Mouse (Mus musculus) erythroblast, embryonic 14.5 days (primary cell): Measurements from ENCODE around the gene Tmem108. TPM values are rescaled to one million over a fixed set of nuclear protein-coding genes. Genes with fewer than 3 reads are reported as not detected.

Experiments
- H3K27me3 ChIP-seq: 2 replicates; pipeline ENCODE4 v1.6.1; 2012; ENCODE audit warnings: inconsistent platforms; ENCODE audit not compliant: control insufficient read depth
- H3K36me3 ChIP-seq: 2 replicates; pipeline ENCODE4 v1.6.1; 2012; ENCODE audit warnings: mild to moderate bottlenecking, inconsistent platforms; ENCODE audit not compliant: control insufficient read depth
- H3K4me1 ChIP-seq: 2 replicates; pipeline ENCODE4 v1.6.1; 2012; ENCODE audit warnings: inconsistent platforms; ENCODE audit not compliant: control insufficient read depth
- H3K4me3 ChIP-seq: replicated peaks from 2 replicates; pipeline ENCODE3; 2012; ENCODE audit warnings: moderate library complexity, mild to moderate bottlenecking, inconsistent platforms
- H3K9me3 ChIP-seq: 2 replicates; pipeline ENCODE4 v1.6.1; 2012; ENCODE audit warnings: low read length, inconsistent platforms, mixed read lengths; ENCODE audit not compliant: control insufficient read depth
- GATA1 ChIP-seq: IDR thresholded peaks from 2 replicates; pipeline ENCODE4 v1.6.1; 2012; ENCODE audit warnings: low read length, inconsistent platforms, mixed read lengths
- TAL1 ChIP-seq: IDR thresholded peaks from 3 replicates; pipeline ENCODE4 v1.6.1; 2012; ENCODE audit warnings: low read length, inconsistent platforms, mixed read lengths
- polyA plus RNA-seq: library from polyadenylated mRNA; stranded (reverse); fragments of >175 nt; gene quantifications from 2 replicates; pipeline ENCODE4 v1.2.3, GENCODE M21; 2012

Gene Tmem108
- polyA plus RNA-seq, 1 experiment = not detected

DNA sequence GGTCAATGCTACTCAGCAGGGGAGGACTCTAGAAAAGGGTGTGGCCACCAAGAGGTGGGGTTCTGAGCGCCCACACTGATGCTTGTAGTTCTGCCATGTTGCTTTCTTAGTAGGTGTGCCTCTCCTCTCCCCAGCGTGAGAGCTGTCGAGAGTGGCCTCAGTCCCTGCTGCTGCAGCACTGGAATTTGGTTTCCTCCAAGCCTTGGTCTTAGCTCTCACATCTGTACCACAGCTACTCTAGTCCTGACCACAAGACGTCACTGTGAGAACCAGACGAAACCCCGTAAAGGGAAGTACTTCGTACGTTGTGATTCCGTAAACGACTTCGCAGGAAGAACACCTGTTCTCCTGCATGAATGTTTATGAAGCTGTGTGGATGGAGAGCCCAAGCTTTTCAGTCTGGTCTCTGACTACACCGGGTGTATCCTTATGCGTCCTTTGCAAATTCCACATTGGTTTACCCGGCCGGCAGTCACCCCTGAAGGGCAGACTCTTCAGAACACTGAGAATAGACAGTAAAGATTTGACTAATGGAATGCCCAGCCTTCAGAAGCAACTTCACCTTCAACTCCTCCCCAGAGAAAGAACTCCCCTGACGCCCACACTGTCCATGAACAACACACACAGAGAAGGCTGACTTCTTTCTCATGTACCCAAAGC lies 53.0 kb downstream of the Tmem108 start:
- Histone ChIP-seq H3K4me3 (no peak overlapping the region), H3K4me1 (no peaks in the 10 kb centered on the region), H3K27me3 (no peaks in the 10 kb centered on the region), H3K9me3 (peaks cover 3% of the 10 kb centered on the region; the same call in 1 of the 2 replicates), H3K36me3 (no peaks in the 10 kb centered on the region)
- TF ChIP-seq TAL1 (no peak), GATA1 (no peak)

DNA sequence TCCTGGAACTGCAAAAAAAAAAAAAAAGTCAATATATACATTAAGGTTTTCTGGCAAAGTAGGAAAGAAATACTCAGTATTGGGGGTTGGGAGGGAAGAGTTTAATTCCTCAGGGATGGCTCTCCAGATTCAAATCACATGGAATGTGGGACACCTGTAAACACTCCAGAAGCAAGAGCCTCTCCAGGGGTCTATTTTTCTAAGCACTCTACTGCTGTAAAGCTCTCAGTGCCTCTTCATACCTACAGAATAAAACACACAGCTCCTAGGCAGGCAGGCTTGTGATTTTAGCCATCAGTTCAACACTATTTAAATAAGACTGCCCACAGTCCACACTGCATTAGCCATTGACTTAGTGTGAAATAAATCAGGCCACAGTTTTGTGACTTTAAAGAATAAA lies 53.8 kb downstream of the Tmem108 start:
- TF ChIP-seq TAL1 (no peak), GATA1 (no peak)
- H3K4me3 ChIP-seq = no peak overlapping the region
- H3K36me3 ChIP-seq = no peaks in the 10 kb centered on the region
- no peaks in the 10 kb centered on the region for H3K27me3 ChIP-seq
- peaks cover 3% of the 10 kb centered on the region; the same call in 1 of the 2 replicates for H3K9me3 ChIP-seq
- H3K4me1 ChIP-seq = no peaks in the 10 kb centered on the region

DNA sequence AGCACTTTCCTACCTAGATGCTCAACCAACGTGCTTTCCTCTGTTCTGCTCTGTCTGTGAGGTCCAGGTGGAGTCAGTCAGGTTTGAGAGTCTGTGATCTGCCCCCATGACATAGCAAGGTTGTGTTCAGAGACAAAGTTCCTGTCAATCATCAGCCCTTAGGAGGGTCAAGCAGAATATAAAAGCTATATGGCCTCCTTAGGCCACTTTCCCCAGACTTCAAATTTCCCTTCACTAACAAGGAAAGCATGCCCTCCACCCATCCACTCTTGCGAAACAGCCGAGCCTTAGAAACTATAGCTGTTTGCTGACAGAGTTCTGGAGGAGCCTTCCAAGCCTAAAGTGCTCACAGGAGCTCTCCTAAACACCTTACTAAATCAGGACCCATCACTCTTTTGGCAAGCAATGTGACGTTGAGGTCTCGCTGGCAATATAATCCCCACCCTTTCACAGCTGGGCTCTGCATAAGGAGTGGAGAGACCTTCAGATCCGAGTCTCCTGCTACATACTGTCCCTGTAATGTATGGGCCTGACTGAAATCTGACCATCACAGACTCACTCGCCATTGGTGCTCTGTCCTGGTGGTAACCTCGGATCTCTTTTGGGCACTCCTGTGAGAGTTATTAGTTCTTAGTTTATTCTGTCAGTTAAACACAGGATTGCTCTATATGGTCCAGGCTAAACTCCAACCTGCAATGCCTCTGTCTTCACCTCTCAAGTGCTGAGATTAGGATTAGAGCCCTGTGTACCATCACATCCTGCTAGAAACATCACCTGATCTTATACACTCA lies 54.4 kb downstream of the Tmem108 start:
- Histone ChIP-seq H3K9me3 (peaks cover 3% of the 10 kb centered on the region; the same call in 1 of the 2 replicates), H3K36me3 (no peaks in the 10 kb centered on the region), H3K4me3 (no peak overlapping the region), H3K27me3 (no peaks in the 10 kb centered on the region), H3K4me1 (no peaks in the 10 kb centered on the region)
- no peak for TF ChIP-seq TAL1
- no peak for TF ChIP-seq GATA1

DNA sequence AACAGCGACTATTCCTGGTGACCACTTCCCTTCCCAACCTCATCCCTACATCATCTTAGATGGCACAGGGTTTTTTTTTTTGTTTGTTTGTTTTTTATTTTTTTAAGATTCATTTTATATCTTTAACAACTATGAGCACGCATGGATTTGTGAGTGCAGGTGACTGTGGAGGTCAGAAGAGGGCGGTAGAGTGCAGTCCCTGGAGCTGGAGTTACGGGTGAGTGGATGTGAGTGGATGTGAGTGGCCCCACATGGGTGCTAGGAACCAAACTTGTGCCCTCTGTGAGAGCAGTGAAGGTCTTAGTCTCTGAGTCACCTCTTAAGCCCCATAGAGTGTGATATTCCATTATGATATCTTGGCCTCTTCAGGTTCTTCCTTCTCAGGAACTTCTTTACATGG lies 55.9 kb downstream of the Tmem108 start:
- H3K9me3 ChIP-seq = peaks cover 3% of the 10 kb centered on the region; the same call in 1 of the 2 replicates
- H3K36me3 ChIP-seq = no peaks in the 10 kb centered on the region
- H3K4me1 ChIP-seq = no peaks in the 10 kb centered on the region
- no peak overlapping the region for H3K4me3 ChIP-seq
- no peaks in the 10 kb centered on the region for H3K27me3 ChIP-seq
- TF ChIP-seq GATA1 (no peak), TAL1 (no peak)

DNA sequence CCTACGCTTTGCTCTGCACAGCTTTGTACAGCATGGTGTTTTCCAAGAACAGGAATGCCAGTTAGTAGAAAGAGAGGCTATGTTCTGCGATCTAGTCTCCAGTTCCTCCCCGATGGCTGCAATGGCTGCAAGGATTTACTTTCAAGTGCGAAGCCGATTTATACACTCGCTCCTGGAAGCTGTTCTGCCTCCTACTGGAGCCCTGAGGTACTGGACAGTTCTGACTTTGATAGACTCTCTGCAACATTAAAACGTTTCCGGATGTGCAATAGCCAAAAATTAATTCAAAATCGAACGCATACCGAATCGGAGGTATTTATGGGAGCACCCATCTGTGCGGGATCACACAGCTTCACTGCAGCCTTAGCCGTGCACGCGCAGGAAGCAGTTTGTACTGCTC lies 58.6 kb downstream of the Tmem108 start:
- H3K36me3 ChIP-seq = no peaks in the 10 kb centered on the region
- peaks cover 3% of the 10 kb centered on the region; the same call in 1 of the 2 replicates for H3K9me3 ChIP-seq
- H3K4me3 ChIP-seq = no peak overlapping the region
- no peak for TF ChIP-seq TAL1
- TF ChIP-seq GATA1 = no peak
- H3K4me1 ChIP-seq = no peaks in the 10 kb centered on the region
- no peaks in the 10 kb centered on the region for H3K27me3 ChIP-seq

DNA sequence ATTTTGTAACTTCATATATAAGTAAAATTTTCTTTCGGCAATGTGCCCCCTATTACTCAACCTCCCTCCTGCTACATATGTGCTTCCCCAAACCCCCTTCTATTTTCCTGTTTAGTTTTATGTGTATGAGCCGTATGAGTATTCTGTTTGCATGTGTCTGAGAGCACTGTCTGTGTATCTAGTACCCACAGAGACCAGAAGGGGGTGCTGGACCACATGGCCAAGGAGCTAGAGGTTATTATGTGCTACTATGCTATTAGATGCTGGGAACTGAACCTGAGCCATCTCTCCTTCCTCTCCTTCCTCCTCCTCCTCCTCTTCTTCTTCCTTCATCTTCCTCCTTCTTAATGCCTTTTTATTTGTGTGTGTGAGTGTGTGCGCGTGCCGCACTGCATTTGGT lies 59.2 kb downstream of the Tmem108 start:
- no peaks in the 10 kb centered on the region for H3K27me3 ChIP-seq
- TF ChIP-seq GATA1 (no peak), TAL1 (no peak)
- no peaks in the 10 kb centered on the region for H3K36me3 ChIP-seq
- peaks cover 3% of the 10 kb centered on the region; the same call in 1 of the 2 replicates for H3K9me3 ChIP-seq
- no peak overlapping the region for H3K4me3 ChIP-seq
- no peaks in the 10 kb centered on the region for H3K4me1 ChIP-seq

DNA sequence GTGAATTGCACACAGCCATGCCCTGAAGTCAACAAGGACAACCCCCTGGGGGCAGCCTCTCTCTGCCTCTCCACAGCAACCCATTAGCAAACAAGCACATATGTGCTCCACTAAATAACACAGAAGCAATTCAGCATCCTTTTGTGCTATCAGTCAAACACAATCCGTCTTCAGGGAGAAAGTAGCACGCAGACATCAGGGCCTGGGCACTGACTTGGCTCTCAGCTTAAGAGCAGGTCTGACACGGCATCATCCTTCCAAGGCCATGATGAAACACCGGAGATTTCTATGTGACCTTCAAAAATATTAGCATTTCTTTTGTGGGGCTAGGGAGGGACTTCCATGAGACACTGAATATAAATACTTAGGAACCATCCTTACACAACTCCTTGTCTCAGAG lies 60.2 kb downstream of the Tmem108 start:
- Histone ChIP-seq H3K9me3 (peaks cover 5% of the 10 kb centered on the region; the same call in 1 of the 2 replicates), H3K4me1 (no peaks in the 10 kb centered on the region), H3K4me3 (no peak overlapping the region), H3K27me3 (no peaks in the 10 kb centered on the region), H3K36me3 (no peaks in the 10 kb centered on the region)
- TF ChIP-seq TAL1 = no peak
- no peak for TF ChIP-seq GATA1

DNA sequence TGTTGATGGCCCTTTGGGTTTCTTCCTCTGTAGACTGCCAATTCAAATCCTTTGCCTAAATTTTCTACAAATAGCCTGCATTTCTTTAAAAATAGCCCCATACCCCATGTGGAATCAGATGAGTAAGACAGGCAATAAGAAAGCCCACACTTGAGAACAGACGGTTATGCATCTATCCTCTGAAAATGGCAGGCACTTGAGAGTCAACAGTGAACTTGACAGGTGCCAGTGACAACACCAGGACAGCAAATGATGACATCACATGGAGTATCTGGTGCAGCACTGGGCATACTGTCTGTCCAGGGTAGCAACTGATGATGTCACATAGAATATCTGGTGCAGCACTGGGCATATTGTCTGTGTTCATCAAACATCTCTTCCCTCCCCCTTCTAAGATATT lies 61.4 kb downstream of the Tmem108 start:
- H3K9me3 ChIP-seq = peaks cover 6% of the 10 kb centered on the region
- H3K4me1 ChIP-seq = no peaks in the 10 kb centered on the region

DNA sequence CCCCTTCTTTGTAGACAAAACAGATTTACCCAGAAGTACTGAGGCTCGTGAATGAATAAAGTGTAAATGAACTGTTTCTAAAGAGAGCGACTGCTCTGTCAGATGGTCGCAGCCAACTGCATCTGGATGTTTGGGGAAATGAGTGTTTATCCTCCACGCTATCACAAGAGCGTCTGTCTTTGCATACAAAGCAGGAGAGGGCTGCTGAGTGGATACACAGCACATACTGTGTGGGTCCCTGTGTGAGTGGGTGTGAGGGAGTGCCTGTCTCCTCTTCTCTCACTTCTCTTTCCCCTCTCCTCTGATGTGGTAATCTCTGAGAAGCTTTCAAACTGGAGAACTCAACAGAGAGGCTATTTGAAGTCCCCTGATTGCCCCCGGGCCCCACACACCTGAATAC lies 64.7 kb downstream of the Tmem108 start:
- H3K4me1 ChIP-seq = no peaks in the 10 kb centered on the region
- H3K36me3 ChIP-seq = no peaks in the 10 kb centered on the region
- peaks cover 11% of the 10 kb centered on the region for H3K9me3 ChIP-seq
- no peaks in the 10 kb centered on the region for H3K27me3 ChIP-seq
- no peak overlapping the region for H3K4me3 ChIP-seq
- TF ChIP-seq TAL1 (no peak), GATA1 (no peak)

More for the DNA sequence above, 61.4 kb downstream of the Tmem108 start:
- H3K4me3 ChIP-seq = no peak overlapping the region
- no peaks in the 10 kb centered on the region for H3K36me3 ChIP-seq
- TF ChIP-seq GATA1 (no peak), TAL1 (no peak)
- H3K27me3 ChIP-seq = no peaks in the 10 kb centered on the region
